Mouse (Mus musculus) left cerebral cortex, adult 2 months (tissue): ENCODE data around the gene Myh7b. TPM values are rescaled to one million over a fixed set of nuclear protein-coding genes. Genes with fewer than 3 reads are reported as not detected.

Experiments used
- DNase-seq, 2 experiments: peaks; one replicate each; pipeline ENCODE4 v3.0.0; 2021 to 2022; ENCODE audit warnings: low spot score in 2 of 2, mixed read lengths in 1 of 2; ENCODE audit errors: extremely low spot score in 1 of 2
- H3K27ac ChIP-seq: fragments of 200-600 bp; 2 replicates; pipeline ENCODE4 v1.8.1; 2022
- H3K4me3 ChIP-seq: fragments of 200-600 bp; 2 replicates; pipeline ENCODE4 v1.8.1; 2022
- CTCF ChIP-seq: fragments of 200-600 bp; IDR thresholded peaks from 2 replicates; pipeline ENCODE4 v1.8.1; 2022; ENCODE audit warnings: antibody characterized with exemption, mild to moderate bottlenecking, moderate library complexity
- intact Hi-C: fragments of 180-260 bp; cut with DNase I; formaldehyde crosslinking; loops from one replicate; pipeline ENCODE4 v1.15.1; 2025
- total RNA-seq, 2 experiments: library from RNA; stranded (reverse); gene quantifications; 2 replicates each; pipeline ENCODE4 v1.2.3; 2021

Myh7b gene
- total RNA-seq, 2 experiments from 2014 or later: 7.1 to 10.9 TPM

- Histone ChIP-seq H3K4me3 (peak overlapping the region; percentile 44; the same call in 1 of the 2 replicates), H3K27ac (peak overlapping the region; percentile 82)
- intact Hi-C loops: no loop called here
- DNase-seq: no peak
- TF ChIP-seq CTCF: no peak
These were observed 17.5 kb downstream of the Myh7b start for GRCm38 (mm10) chr2:155628519-155628918.

GRCm38 (mm10) chr2:155629231-155629661 is 18.2 kb downstream of the Myh7b start:
- Histone ChIP-seq H3K4me3 (peak overlapping the region; percentile 44), H3K27ac (peak overlapping the region; percentile 82)
- peak; percentile 73 to 79 for DNase-seq
- TF ChIP-seq CTCF: no peak
- intact Hi-C loops: no loop called here

GRCm38 (mm10) chr2:155630153-155630552 is 19.1 kb downstream of the Myh7b start:
- intact Hi-C loops: no loop called here
- H3K27ac ChIP-seq: peak overlapping the region; percentile 73
- DNase-seq: no peak
- TF ChIP-seq CTCF: no peak
- no peak overlapping the region for H3K4me3 ChIP-seq

DNA sequence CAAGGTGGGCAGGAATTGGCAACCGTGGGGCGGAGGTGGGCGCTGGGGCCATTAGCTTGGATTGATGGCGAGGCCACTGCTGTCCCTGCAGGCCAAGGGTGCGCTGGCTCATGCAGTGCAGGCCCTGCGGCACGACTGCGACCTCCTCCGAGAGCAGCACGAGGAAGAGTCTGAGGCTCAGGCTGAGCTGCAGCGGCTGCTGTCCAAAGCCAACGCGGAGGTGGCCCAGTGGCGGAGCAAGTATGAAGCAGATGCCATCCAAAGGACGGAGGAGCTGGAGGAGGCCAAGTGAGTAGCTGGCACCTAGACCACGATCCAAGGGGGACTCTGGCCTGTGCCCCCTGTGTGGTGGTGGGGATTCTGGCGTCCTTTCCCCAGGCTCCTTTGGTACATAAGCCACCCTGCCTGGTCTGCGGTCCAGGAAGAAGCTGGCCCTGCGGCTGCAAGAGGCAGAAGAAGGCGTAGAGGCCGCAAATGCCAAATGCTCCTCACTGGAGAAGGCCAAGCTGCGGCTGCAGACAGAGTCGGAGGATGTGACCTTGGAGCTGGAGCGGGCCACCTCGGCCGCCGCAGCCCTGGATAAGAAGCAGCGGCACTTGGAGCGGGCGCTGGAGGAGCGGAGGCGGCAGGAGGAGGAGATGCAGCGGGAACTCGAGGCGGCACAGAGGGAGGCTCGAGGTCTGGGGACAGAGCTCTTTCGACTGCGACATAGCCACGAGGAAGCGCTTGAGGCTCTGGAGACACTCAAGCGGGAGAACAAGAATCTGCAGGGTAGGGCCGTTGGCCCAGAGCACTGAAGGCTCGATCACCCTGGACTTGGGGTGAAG is 19.8 kb downstream of the Myh7b start:
- intact Hi-C loops: no loop called here
- Histone ChIP-seq H3K27ac (peak overlapping the region; percentile 73), H3K4me3 (no peak overlapping the region)
- DNase-seq: peak in 1 of 2 experiments; percentile 40
- TF ChIP-seq CTCF: peak; percentile 8

DNA sequence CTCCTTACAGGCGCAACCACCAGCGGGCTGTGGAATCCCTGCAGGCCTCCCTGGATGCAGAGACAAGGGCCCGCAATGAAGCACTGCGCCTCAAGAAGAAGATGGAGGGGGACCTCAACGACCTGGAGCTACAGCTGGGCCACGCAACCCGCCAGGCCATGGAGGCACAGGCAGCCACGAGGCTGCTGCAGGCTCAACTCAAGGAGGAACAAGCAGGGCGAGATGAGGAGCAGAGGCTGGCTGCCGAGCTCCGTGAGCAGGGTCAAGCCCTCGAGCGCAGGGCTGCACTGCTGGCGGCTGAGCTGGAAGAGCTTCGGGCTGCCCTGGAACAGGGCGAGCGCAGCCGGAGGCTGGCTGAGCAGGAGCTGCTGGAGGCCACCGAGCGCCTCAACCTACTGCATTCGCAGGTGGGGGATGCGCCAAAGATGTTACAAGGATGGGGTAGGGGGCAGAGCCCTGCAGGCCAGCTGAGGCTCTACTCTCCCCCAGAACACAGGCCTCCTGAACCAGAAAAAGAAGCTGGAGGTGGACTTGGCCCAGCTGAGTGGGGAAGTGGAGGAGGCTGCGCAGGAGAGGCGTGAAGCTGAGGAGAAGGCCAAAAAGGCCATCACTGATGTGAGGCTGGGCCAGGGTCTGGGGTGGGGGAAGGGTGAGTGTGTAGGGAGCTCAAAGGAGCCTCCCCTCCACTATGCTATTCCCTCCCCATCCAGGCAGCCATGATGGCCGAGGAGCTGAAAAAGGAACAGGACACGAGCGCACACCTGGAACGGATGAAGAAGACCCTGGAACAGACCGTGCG is 21.3 kb downstream of the Myh7b start:
- H3K27ac ChIP-seq: peak overlapping the region; percentile 57
- no peak overlapping the region for H3K4me3 ChIP-seq
- DNase-seq: no peak
- TF ChIP-seq CTCF: no peak
- intact Hi-C loops: no loop called here

GRCm38 (mm10) chr2:155633121-155633520 is 22.1 kb downstream of the Myh7b start:
- no peak for DNase-seq
- no peak for TF ChIP-seq CTCF
- no peak overlapping the region; the same call in 1 of the 2 replicates for H3K27ac ChIP-seq
- intact Hi-C loops: no loop called here
- no peak overlapping the region for H3K4me3 ChIP-seq

DNA sequence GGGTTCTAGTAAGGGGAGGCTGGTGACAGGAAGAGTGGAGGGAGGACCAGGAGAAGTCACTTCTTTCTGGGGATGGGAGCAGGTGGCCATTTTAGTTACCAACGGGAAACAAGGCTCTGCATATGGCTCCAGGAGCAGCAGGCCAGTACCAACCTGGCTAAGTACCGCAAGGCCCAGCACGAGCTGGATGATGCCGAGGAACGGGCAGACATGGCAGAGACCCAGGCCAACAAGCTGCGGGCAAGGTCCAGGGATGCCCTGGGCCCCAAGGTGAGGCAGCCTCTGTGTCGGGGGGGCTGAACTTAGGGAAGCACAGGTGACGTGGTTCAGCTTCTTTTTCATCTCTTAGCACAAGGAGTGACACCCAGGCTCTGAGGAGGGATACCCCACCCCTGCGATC is 22.7 kb downstream of the Myh7b start:
- TF ChIP-seq CTCF: no peak
- intact Hi-C loops: no loop called here
- no peak overlapping the region for H3K27ac ChIP-seq
- no peak for DNase-seq
- H3K4me3 ChIP-seq: no peak overlapping the region

- H3K27ac ChIP-seq: no peak overlapping the region
- intact Hi-C loops: no loop called here
- no peak overlapping the region for H3K4me3 ChIP-seq
- no peak for TF ChIP-seq CTCF
- no peak for DNase-seq
These were observed 23.6 kb downstream of the Myh7b start for GRCm38 (mm10) chr2:155634562-155634961.

GRCm38 (mm10) chr2:155635961-155636360 is 24.9 kb downstream of the Myh7b start:
- no peak overlapping the region for H3K4me3 ChIP-seq
- H3K27ac ChIP-seq: no peak overlapping the region
- intact Hi-C loops: no loop called here
- no peak for TF ChIP-seq CTCF
- no peak for DNase-seq

- Histone ChIP-seq H3K4me3 (no peak overlapping the region), H3K27ac (no peak overlapping the region)
- TF ChIP-seq CTCF: no peak
- DNase-seq: no peak
- intact Hi-C loops: no loop called here
These were observed 25.9 kb downstream of the Myh7b start for GRCm38 (mm10) chr2:155636881-155637280.

- no peak for DNase-seq
- TF ChIP-seq CTCF: no peak
- Histone ChIP-seq H3K27ac (no peak overlapping the region), H3K4me3 (no peak overlapping the region)
- intact Hi-C loops: no loop called here
These were observed 26.4 kb downstream of the Myh7b start for GRCm38 (mm10) chr2:155637411-155637810.

DNA sequence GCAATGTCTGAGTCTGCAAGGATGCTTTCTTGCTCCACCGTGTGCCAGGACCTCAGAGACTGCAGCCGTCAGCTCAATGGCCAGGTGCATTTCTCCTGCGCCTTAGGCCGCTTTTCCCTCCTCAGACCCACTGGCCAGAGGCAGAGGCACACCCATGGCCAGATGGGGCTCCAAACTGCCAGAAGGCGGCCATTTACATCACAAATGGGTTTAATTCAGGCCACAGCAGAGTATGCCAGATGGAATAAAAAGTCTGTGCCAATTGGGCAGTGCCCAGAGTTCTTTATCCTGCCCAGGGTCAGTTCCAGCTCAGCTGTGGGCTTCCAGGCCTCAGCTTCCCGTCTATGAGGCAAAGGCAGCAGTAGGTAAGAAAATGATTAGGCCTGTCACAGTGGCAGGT is 29.6 kb downstream of the Myh7b start:
- Histone ChIP-seq H3K27ac (peak overlapping the region; percentile 67; the same call in 1 of the 2 replicates), H3K4me3 (no peak overlapping the region)
- intact Hi-C loops: no loop called here
- DNase-seq: peak in 1 of 2 experiments; percentile 48
- no peak for TF ChIP-seq CTCF
